Mouse (Mus musculus) lung, adult 2 months (tissue): Measurements from ENCODE around the gene Slc44a1.

Source experiments
- CTCF ChIP-seq: fragments of 200-500 bp; IDR thresholded peaks from 2 replicates; pipeline ENCODE4 v1.5.1; 2011; ENCODE audit warnings: mild to moderate bottlenecking, low read length, control low read depth; ENCODE audit not compliant: insufficient read depth
- POLR2A ChIP-seq: fragments of 200-500 bp; IDR thresholded peaks from 2 replicates; pipeline ENCODE4 v1.6.1; 2011; ENCODE audit warnings: low read depth, mild to moderate bottlenecking, control low read depth, low read length, borderline replicate concordance; ENCODE audit errors: extremely low read depth

GRCm38 (mm10) chr4:53431585-53432234 is 8.5 kb upstream of the Slc44a1 start:
- no peak for TF ChIP-seq CTCF
- no peak for TF ChIP-seq POLR2A
